In the genomic region with DNA sequence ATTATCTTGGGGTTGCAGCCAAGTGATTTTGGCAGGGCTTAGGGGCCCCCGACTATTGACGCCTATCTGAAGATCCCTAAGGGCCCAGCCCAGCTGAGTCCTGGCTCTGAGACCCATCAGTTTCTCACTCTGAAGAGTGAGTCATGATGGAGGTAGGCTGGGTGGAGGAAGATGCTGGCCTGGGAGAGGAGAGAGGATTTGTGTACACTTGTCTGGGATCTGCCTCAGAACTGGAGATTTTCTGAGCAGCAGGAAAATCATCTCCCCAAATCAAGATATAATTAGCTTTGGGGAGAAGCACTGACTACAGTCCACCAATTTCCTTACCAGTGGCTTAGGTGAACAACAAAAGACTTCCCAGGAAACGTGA, we compare ENCODE assay signal across 15 mouse cellular contexts.
DNase-seq lines count a peak whose midpoint lies in the region; ATAC-seq lines count a peak whose summit lies in the region.
"Had no signal": no experiment of that assay in that cellular context is flagged by ENCODE, and none has a peak within 500 bp of the region (broad histone marks: within the 10 kb centered on the region; RNA-seq: fewer than 3 reads in every experiment).

No protein-coding gene starts in this region.

- H3K4me2 ChIP-seq in kidney, embryonic 15.5 days: no peak overlapping the region
- H3K4me2 ChIP-seq in kidney, embryonic 14.5 days (replicated peaks; ENCODE audit: low read depth, low read length): no peak overlapping the region
- H3K4me2 ChIP-seq in forebrain, embryonic 12.5 days: no peak overlapping the region
- H3K4me2 ChIP-seq in liver, embryonic 11.5 days: no peak overlapping the region
- H3K4me2 ChIP-seq: intestine, embryonic 15.5 days; liver, embryonic 15.5 days had no signal

- H3K9ac ChIP-seq in kidney, embryonic 15.5 days: no peak overlapping the region
- no peak overlapping the region for H3K9ac ChIP-seq in kidney, embryonic 14.5 days (ENCODE audit: low read depth, low read length)
- H3K9ac ChIP-seq in forebrain, embryonic 12.5 days: no peak overlapping the region
- no peak overlapping the region for H3K9ac ChIP-seq in liver, embryonic 11.5 days (ENCODE audit: low read depth, low read length)
- H3K9ac ChIP-seq: intestine, embryonic 15.5 days; liver, embryonic 15.5 days had no signal

- peaks cover 14% of the 10 kb centered on the region for H3K36me3 ChIP-seq in kidney, embryonic 15.5 days
- peaks cover 15% of the 10 kb centered on the region for H3K36me3 ChIP-seq in kidney, embryonic 14.5 days (ENCODE audit: control insufficient read depth, insufficient read depth, low read length)
- 0 out of 2 replicates have a peak, but pooled peaks cover 1% of the 10 kb centered on the region for H3K36me3 ChIP-seq in forebrain, embryonic 12.5 days (replicated peaks)
- H3K36me3 ChIP-seq in liver, embryonic 11.5 days (ENCODE audit: control insufficient read depth, insufficient read depth, low read length): no peaks in the 10 kb centered on the region
- H3K36me3 ChIP-seq: intestine, embryonic 15.5 days; liver, embryonic 15.5 days had no signal

- DNase-seq in 3T3-L1 (ENCODE audit: low read depth, low spot score): peak; percentile 20
- no peak for DNase-seq in B cell, adult 2 months
- DNase-seq in lung, adult 18-20 months: no peak
- DNase-seq in liver, embryonic 11.5 days (ENCODE audit: low spot score): no peak
- DNase-seq: cerebellum, adult 2 months; heart, adult 18-20 months; kidney, postnatal 14 days had no signal

- H3K27ac ChIP-seq in kidney, embryonic 15.5 days: 0 out of 2 replicates have a peak overlapping the region, but pooled peaks have one; percentile 2
- no peak overlapping the region for H3K27ac ChIP-seq in kidney, embryonic 14.5 days (ENCODE audit: low read depth, low read length)
- peak overlapping the region; percentile 70 for H3K27ac ChIP-seq in forebrain, embryonic 12.5 days
- H3K27ac ChIP-seq in liver, embryonic 11.5 days (ENCODE audit: low read depth, low read length): no peak overlapping the region
- H3K27ac ChIP-seq: intestine, embryonic 15.5 days; liver, embryonic 15.5 days; macrophage had no signal

- H3K4me3 ChIP-seq in kidney, embryonic 15.5 days (replicated peaks): no peak overlapping the region
- no peak overlapping the region for H3K4me3 ChIP-seq in kidney, embryonic 14.5 days (ENCODE audit: low read length)
- no peak overlapping the region for H3K4me3 ChIP-seq in forebrain, embryonic 12.5 days (replicated peaks)
- no peak overlapping the region for H3K4me3 ChIP-seq in liver, embryonic 11.5 days (ENCODE audit: low read depth, low read length)
- H3K4me3 ChIP-seq: intestine, embryonic 15.5 days; liver, embryonic 15.5 days; myocyte had no signal

- WGBS in kidney, embryonic 15.5 days: 55% methylated on average over 3 of the region's 3 CpGs
- WGBS in kidney, embryonic 14.5 days: 74% methylated on average over 3 of the region's 3 CpGs
- 50% methylated on average over 3 of the region's 3 CpGs for WGBS in forebrain, embryonic 12.5 days
- 52% methylated on average over 3 of the region's 3 CpGs for WGBS in liver, embryonic 11.5 days

- H3K4me1 ChIP-seq in kidney, embryonic 15.5 days: peaks cover 72% of the 10 kb centered on the region
- peaks cover 25% of the 10 kb centered on the region for H3K4me1 ChIP-seq in kidney, embryonic 14.5 days (ENCODE audit: control insufficient read depth, insufficient read depth, low read length)
- H3K4me1 ChIP-seq in forebrain, embryonic 12.5 days: peaks cover 89% of the 10 kb centered on the region
- H3K4me1 ChIP-seq in liver, embryonic 11.5 days (replicated peaks; ENCODE audit: control insufficient read depth, insufficient read depth, low read length): peaks cover 27% of the 10 kb centered on the region

- no peaks in the 10 kb centered on the region for H3K9me3 ChIP-seq in kidney, embryonic 15.5 days (replicated peaks)
- H3K9me3 ChIP-seq in kidney, embryonic 14.5 days (ENCODE audit: control insufficient read depth, low read length): no peaks in the 10 kb centered on the region
- no peaks in the 10 kb centered on the region for H3K9me3 ChIP-seq in forebrain, embryonic 12.5 days
- no peaks in the 10 kb centered on the region for H3K9me3 ChIP-seq in liver, embryonic 11.5 days (ENCODE audit: control insufficient read depth, low read length)
- H3K9me3 ChIP-seq: intestine, embryonic 15.5 days; liver, embryonic 15.5 days had no signal

- no peak for ATAC-seq in kidney, embryonic 15.5 days (replicated peaks; ENCODE audit: low FRiP score)
- no peak for ATAC-seq in kidney, embryonic 14.5 days (ENCODE audit: low FRiP score, low TSS enrichment)
- no peak; the same call in 1 of the 2 replicates for ATAC-seq in forebrain, embryonic 12.5 days (ENCODE audit: low FRiP score)
- peak; percentile 45; the same call in 1 of the 2 replicates for ATAC-seq in megakaryocyte-erythroid progenitor cell, adult 5-6 weeks (replicated peaks; ENCODE audit: low FRiP score, low TSS enrichment, poor library complexity, severe bottlenecking)
- no peak for ATAC-seq in liver, embryonic 11.5 days (replicated peaks; ENCODE audit: low FRiP score)
- ATAC-seq: intestine, embryonic 15.5 days had no signal

- H3K27me3 ChIP-seq in kidney, embryonic 15.5 days: no peaks in the 10 kb centered on the region
- H3K27me3 ChIP-seq in kidney, embryonic 14.5 days (ENCODE audit: control insufficient read depth, insufficient read depth, low read length): no peaks in the 10 kb centered on the region
- H3K27me3 ChIP-seq in forebrain, embryonic 12.5 days: no peaks in the 10 kb centered on the region
- no peaks in the 10 kb centered on the region for H3K27me3 ChIP-seq in liver, embryonic 11.5 days (replicated peaks; ENCODE audit: control insufficient read depth, insufficient read depth, low read length)
- H3K27me3 ChIP-seq: intestine, embryonic 15.5 days; liver, embryonic 15.5 days had no signal

Comparison
In these comparisons a context has a peak if more than half of its experiments do, and no peak if none do; other contexts are left out.
1. H3K27ac ChIP-seq: peak in kidney, embryonic 15.5 days (single experiment) and forebrain, embryonic 12.5 days (single experiment); none in kidney, embryonic 14.5 days (single experiment) and liver, embryonic 11.5 days (single experiment).